11 mouse cellular contexts compared by ENCODE assay signal in genomic region chr5:125093795-125094194, GRCm38 (mm10).
DNase-seq lines count a peak whose midpoint lies in the region; ATAC-seq lines count a peak whose summit lies in the region.
"Had no signal": no experiment of that assay in that cellular context is flagged by ENCODE, and none has a peak within 500 bp of the region (broad histone marks: within the 10 kb centered on the region; RNA-seq: fewer than 3 reads in every experiment).

No protein-coding gene starts in this region.

- H3K36me3 ChIP-seq in kidney, embryonic 14.5 days (ENCODE audit: control insufficient read depth, insufficient read depth, low read length), result peaks cover 78% of the 10 kb centered on the region
- peaks cover 24% of the 10 kb centered on the region for H3K36me3 ChIP-seq in forebrain, embryonic 11.5 days (ENCODE audit: control insufficient read depth, insufficient read depth, low read length)
- H3K36me3 ChIP-seq in hindbrain, embryonic 16.5 days (ENCODE audit: control insufficient read depth, insufficient read depth, low read length), result peaks cover 41% of the 10 kb centered on the region
- H3K36me3 ChIP-seq in neural tube, embryonic 12.5 days, result peaks cover 76% of the 10 kb centered on the region

- peaks cover 11% of the 10 kb centered on the region; the same call in 1 of the 2 replicates for H3K9me3 ChIP-seq in kidney, embryonic 14.5 days (ENCODE audit: control insufficient read depth, low read length)
- H3K9me3 ChIP-seq in forebrain, embryonic 11.5 days (ENCODE audit: control insufficient read depth, low read length), result peaks cover 4% of the 10 kb centered on the region; the same call in 1 of the 2 replicates
- H3K9me3 ChIP-seq in hindbrain, embryonic 16.5 days (ENCODE audit: control insufficient read depth, low read length), result no peaks in the 10 kb centered on the region
- no peaks in the 10 kb centered on the region for H3K9me3 ChIP-seq in neural tube, embryonic 12.5 days

- peak; percentile 13; the same call in 1 of the 2 replicates for ATAC-seq in kidney, embryonic 14.5 days (ENCODE audit: low FRiP score, low TSS enrichment)
- peak; percentile 59 for ATAC-seq in forebrain, embryonic 11.5 days (replicated peaks; ENCODE audit: low FRiP score)
- peak; percentile 70 for ATAC-seq in hindbrain, embryonic 16.5 days
- 0 out of 2 replicates have a peak, but pooled peaks have one; percentile 30 for ATAC-seq in neural tube, embryonic 12.5 days (ENCODE audit: low FRiP score, low read depth)

- H3K4me1 ChIP-seq in kidney, embryonic 14.5 days (ENCODE audit: control insufficient read depth, insufficient read depth, low read length), result peaks cover 26% of the 10 kb centered on the region
- H3K4me1 ChIP-seq in forebrain, embryonic 11.5 days (replicated peaks; ENCODE audit: control insufficient read depth, insufficient read depth, low read length), result 0 out of 2 replicates have a peak, but pooled peaks cover 2% of the 10 kb centered on the region
- H3K4me1 ChIP-seq in hindbrain, embryonic 16.5 days (ENCODE audit: control insufficient read depth, insufficient read depth, low read depth, low read length), result peaks cover 19% of the 10 kb centered on the region
- peaks cover 41% of the 10 kb centered on the region for H3K4me1 ChIP-seq in neural tube, embryonic 12.5 days

- WGBS in kidney, embryonic 14.5 days, result 26% methylated on average over 5 of the region's 5 CpGs
- WGBS in forebrain, embryonic 11.5 days, result 59% methylated on average over 5 of the region's 5 CpGs
- 20% methylated on average over 5 of the region's 5 CpGs for WGBS in hindbrain, embryonic 16.5 days
- WGBS in neural tube, embryonic 12.5 days, result 40% methylated on average over 5 of the region's 5 CpGs

- H3K4me2 ChIP-seq in kidney, embryonic 14.5 days (replicated peaks; ENCODE audit: low read depth, low read length), result no peak overlapping the region
- no peak overlapping the region for H3K4me2 ChIP-seq in forebrain, embryonic 11.5 days (ENCODE audit: low read depth, low read length, severe bottlenecking)
- H3K4me2 ChIP-seq in hindbrain, embryonic 16.5 days (ENCODE audit: low read length), result no peak overlapping the region
- no peak overlapping the region for H3K4me2 ChIP-seq in neural tube, embryonic 12.5 days (replicated peaks)

- H3K9ac ChIP-seq in kidney, embryonic 14.5 days (ENCODE audit: low read depth, low read length), result no peak overlapping the region
- H3K9ac ChIP-seq in forebrain, embryonic 11.5 days (ENCODE audit: low read length), result no peak overlapping the region
- H3K9ac ChIP-seq in hindbrain, embryonic 16.5 days (ENCODE audit: low read depth, low read length), result peak overlapping the region; percentile 50
- no peak overlapping the region for H3K9ac ChIP-seq in neural tube, embryonic 12.5 days
- H3K9ac ChIP-seq: liver, embryonic 14.5 days had no signal

- no peaks in the 10 kb centered on the region for H3K27me3 ChIP-seq in kidney, embryonic 14.5 days (ENCODE audit: control insufficient read depth, insufficient read depth, low read length)
- H3K27me3 ChIP-seq in forebrain, embryonic 11.5 days (ENCODE audit: control insufficient read depth, insufficient read depth, low read length), result no peaks in the 10 kb centered on the region
- H3K27me3 ChIP-seq in hindbrain, embryonic 16.5 days (replicated peaks; ENCODE audit: control insufficient read depth, insufficient read depth, low read length), result no peaks in the 10 kb centered on the region
- no peaks in the 10 kb centered on the region for H3K27me3 ChIP-seq in neural tube, embryonic 12.5 days (replicated peaks)

- DNase-seq in kidney, postnatal 36 days, result no peak
- DNase-seq in forebrain, embryonic 11.5 days (ENCODE audit: low spot score), result no peak
- no peak for DNase-seq in urinary bladder, postnatal 4 days (ENCODE audit: low spot score in 2 of 2)
- DNase-seq in cerebellum, adult 18-20 months, result no peak
- DNase-seq in kidney, adult 18-20 months, result no peak
- DNase-seq: kidney, postnatal 10 days had no signal

- H3K4me3 ChIP-seq in kidney, embryonic 14.5 days (ENCODE audit: low read length), result no peak overlapping the region
- no peak overlapping the region for H3K4me3 ChIP-seq in forebrain, embryonic 11.5 days (ENCODE audit: low read depth, low read length)
- no peak overlapping the region for H3K4me3 ChIP-seq in hindbrain, embryonic 16.5 days (ENCODE audit: low read length)
- no peak overlapping the region for H3K4me3 ChIP-seq in neural tube, embryonic 12.5 days
- H3K4me3 ChIP-seq: megakaryocyte, embryonic 14.5 days had no signal

- H3K27ac ChIP-seq in kidney, embryonic 14.5 days (ENCODE audit: low read depth, low read length), result no peak overlapping the region
- H3K27ac ChIP-seq in forebrain, embryonic 11.5 days (ENCODE audit: low read depth, low read length), result no peak overlapping the region
- peak overlapping the region; percentile 54 for H3K27ac ChIP-seq in hindbrain, embryonic 16.5 days (ENCODE audit: low read depth, low read length)
- H3K27ac ChIP-seq in neural tube, embryonic 12.5 days, result peak overlapping the region; percentile 17; the same call in 1 of the 2 replicates
- H3K27ac ChIP-seq: liver, embryonic 14.5 days had no signal

Comparison
In these comparisons a context has a peak if more than half of its experiments do, and no peak if none do; other contexts are left out.
1. ATAC-seq: peak in every context shown above with its lines; median percentile 70 in hindbrain, embryonic 16.5 days; 59 in forebrain, embryonic 11.5 days; 30 in neural tube, embryonic 12.5 days; 13 in kidney, embryonic 14.5 days.
2. H3K27ac ChIP-seq: peak in hindbrain, embryonic 16.5 days (single experiment) and neural tube, embryonic 12.5 days (single experiment); none in kidney, embryonic 14.5 days (single experiment) and forebrain, embryonic 11.5 days (single experiment).